In the genomic region with DNA sequence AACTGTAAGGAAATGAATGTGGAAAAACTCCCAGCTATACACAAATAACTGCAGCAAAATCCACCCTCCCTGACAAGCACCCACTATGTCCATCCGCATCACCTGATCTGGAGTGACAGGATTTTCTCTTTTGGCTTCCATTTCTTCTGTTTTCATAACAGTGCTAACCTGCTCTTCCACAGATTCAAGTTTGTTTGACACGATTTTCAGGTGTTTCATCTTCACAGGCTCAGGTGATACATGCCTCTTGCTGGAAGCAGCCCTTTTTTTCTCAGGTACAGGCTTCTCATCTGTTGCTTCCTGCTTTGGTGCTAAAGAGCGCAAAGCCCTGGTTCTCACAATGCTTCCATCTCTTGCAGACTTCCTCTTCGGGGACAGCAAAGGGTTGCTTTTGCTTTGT, we compare ENCODE assay signal across 14 mouse cellular contexts.
"Had no signal": no experiment of that assay in that cellular context is flagged by ENCODE, and none has a peak within 500 bp of the region (broad histone marks: within the 10 kb centered on the region; RNA-seq: fewer than 3 reads in every experiment).

No protein-coding gene starts in this region.

- ATAC-seq: midbrain, embryonic 13.5 days; midbrain, embryonic 15.5 days had no signal

- H3K36me3 ChIP-seq: midbrain, embryonic 15.5 days had no signal

- H3K9me3 ChIP-seq: megakaryocyte, embryonic 14.5 days; midbrain, embryonic 13.5 days; midbrain, embryonic 15.5 days; neural tube, embryonic 12.5 days; stomach, embryonic 15.5 days had no signal

- H3K27me3 ChIP-seq: megakaryocyte, embryonic 14.5 days; midbrain, embryonic 13.5 days; midbrain, embryonic 15.5 days; neural tube, embryonic 12.5 days; stomach, embryonic 15.5 days had no signal

- H3K9ac ChIP-seq: lung, embryonic 14.5 days; midbrain, embryonic 13.5 days; midbrain, embryonic 15.5 days; neural tube, embryonic 12.5 days; stomach, embryonic 15.5 days had no signal

- H3K4me1 ChIP-seq: midbrain, embryonic 13.5 days; midbrain, embryonic 15.5 days; neural tube, embryonic 12.5 days; stomach, embryonic 15.5 days had no signal

- H3K4me2 ChIP-seq: lung, embryonic 14.5 days; midbrain, embryonic 13.5 days; midbrain, embryonic 15.5 days; neural tube, embryonic 12.5 days; stomach, embryonic 15.5 days had no signal

- DNase-seq: lung, adult 18-20 months; lung, embryonic 14.5 days; lung, postnatal 10 days; lung, postnatal 4 days; right cerebral cortex, postnatal 14 days; thymus, adult 2 months; thymus, postnatal 25 days; thymus, postnatal 4 days had no signal

- H3K27ac ChIP-seq: midbrain, embryonic 13.5 days; midbrain, embryonic 15.5 days; neural tube, embryonic 12.5 days; stomach, embryonic 15.5 days; stomach, postnatal 0 days had no signal

- H3K4me3 ChIP-seq: megakaryocyte, embryonic 14.5 days; midbrain, embryonic 13.5 days; midbrain, embryonic 15.5 days; neural tube, embryonic 12.5 days; stomach, embryonic 15.5 days had no signal
